Mouse (Mus musculus): ENCODE data around the gene Letm1.

The Letm1 gene

GRCm38 (mm10) chr5:33707163-33707562 lies 75.5 kb downstream of the Letm1 start:
- DNase-seq (ENCODE audit: low read depth, low spot score) = no peak

GRCm38 (mm10) chr5:33706350-33706629 lies 76.3 kb downstream of the Letm1 start:
- DNase-seq (ENCODE audit: low read depth, low spot score) = no peak

GRCm38 (mm10) chr5:33705612-33706349 lies 76.8 kb downstream of the Letm1 start:
- DNase-seq (ENCODE audit: low read depth, low spot score) = no peak

GRCm38 (mm10) chr5:33704945-33705611 lies 77.5 kb downstream of the Letm1 start:
- no peak for DNase-seq (ENCODE audit: low read depth, low spot score)

GRCm38 (mm10) chr5:33703999-33704398 lies 78.6 kb downstream of the Letm1 start:
- no peak for DNase-seq (ENCODE audit: low read depth, low spot score)

- no peak for DNase-seq (ENCODE audit: low read depth, low spot score)
Measured at GRCm38 (mm10) chr5:33701832-33702231, 80.8 kb downstream of the Letm1 start.

- no peak for DNase-seq (ENCODE audit: low read depth, low spot score)
Measured at GRCm38 (mm10) chr5:33700010-33700409, 82.6 kb downstream of the Letm1 start.

- DNase-seq (ENCODE audit: low read depth, low spot score) = no peak
Measured at GRCm38 (mm10) chr5:33698669-33699068, 83.9 kb downstream of the Letm1 start.

GRCm38 (mm10) chr5:33697947-33698512 lies 84.6 kb downstream of the Letm1 start:
- DNase-seq (ENCODE audit: low read depth, low spot score) = no peak

- DNase-seq (ENCODE audit: low read depth, low spot score) = no peak
Measured at GRCm38 (mm10) chr5:33697534-33697933, 85.1 kb downstream of the Letm1 start.

GRCm38 (mm10) chr5:33696430-33696829 lies 86.2 kb downstream of the Letm1 start:
- no peak for DNase-seq (ENCODE audit: low read depth, low spot score)

GRCm38 (mm10) chr5:33695718-33696121 lies 86.9 kb downstream of the Letm1 start:
- peak; percentile 51 for DNase-seq (ENCODE audit: low read depth, low spot score)

GRCm38 (mm10) chr5:33694848-33695717 lies 87.5 kb downstream of the Letm1 start:
- DNase-seq (ENCODE audit: low read depth, low spot score) = peak; percentile 46

- DNase-seq (ENCODE audit: low read depth, low spot score) = no peak
Measured at GRCm38 (mm10) chr5:33694461-33694847, 88.2 kb downstream of the Letm1 start.

GRCm38 (mm10) chr5:33692393-33692792 lies 90.2 kb downstream of the Letm1 start:
- DNase-seq (ENCODE audit: low read depth, low spot score) = no peak

- DNase-seq (ENCODE audit: low read depth, low spot score) = no peak
Measured at GRCm38 (mm10) chr5:33689852-33690645, 92.6 kb downstream of the Letm1 start.

Data from R1 (cell line).